Mouse (Mus musculus) intestine, embryonic 15.5 days (tissue): ENCODE results near the gene Stx2. TPM values are rescaled to one million over a fixed set of nuclear protein-coding genes. Genes with fewer than 3 reads are reported as not detected.
"Not testable (repeated sequence)": the region's sequence is repeated elsewhere in the genome, so short reads cannot be mapped to it uniquely, and the experiment has no call there.

Experiments used
- ATAC-seq: fragments of 200-750 bp; cut with Nextera tagmentation; 2 replicates; pipeline ENCODE4 v1.8.0; 2017; ENCODE audit warnings: moderate TSS enrichment, moderate library complexity
- H3K27ac ChIP-seq: fragments of 300-500 bp; sonication (generic); 2 replicates; pipeline ENCODE4 v1.5.1; 2015; ENCODE audit warnings: mild to moderate bottlenecking, inconsistent platforms
- H3K27me3 ChIP-seq: fragments of 300-500 bp; sonication (generic); replicated peaks from 2 replicates; pipeline ENCODE4 v1.6.1; 2015; ENCODE audit warnings: inconsistent platforms
- H3K36me3 ChIP-seq: fragments of 300-500 bp; sonication (generic); 2 replicates; pipeline ENCODE4 v1.6.1; 2015; ENCODE audit warnings: inconsistent platforms
- H3K4me1 ChIP-seq: fragments of 300-500 bp; sonication (generic); replicated peaks from 2 replicates; pipeline ENCODE4 v1.6.1; 2015; ENCODE audit warnings: inconsistent platforms
- H3K4me2 ChIP-seq: fragments of 300-500 bp; sonication (generic); replicated peaks from 2 replicates; pipeline ENCODE4 v1.6.1; 2015; ENCODE audit warnings: mild to moderate bottlenecking, inconsistent platforms
- H3K4me3 ChIP-seq: fragments of 300-500 bp; sonication (generic); replicated peaks from 2 replicates; pipeline ENCODE4 v1.5.1; 2015; ENCODE audit warnings: inconsistent platforms
- H3K9ac ChIP-seq: fragments of 300-500 bp; sonication (generic); 2 replicates; pipeline ENCODE4 v1.6.1; 2015; ENCODE audit warnings: inconsistent platforms
- H3K9me3 ChIP-seq: fragments of 300-500 bp; sonication (generic); 2 replicates; pipeline ENCODE4 v1.6.1; 2016; ENCODE audit warnings: inconsistent platforms
- WGBS: fragments of 180-500 bp; shearing (Covaris S2); methylation state at CpG from one replicate; pipeline ENCODE4 v1.1.7; 2015; 5-methylcytosine and 5-hydroxymethylcytosine counted together
- polyA plus RNA-seq: library from polyadenylated mRNA; unstranded; fragments of >200 nt; fragmentation: Nextera tagmentation; extraction: Ambion mirVana; gene quantifications from 2 replicates; pipeline ENCODE4 v1.2.1, GENCODE M21; 2015

The Stx2 gene
- polyA plus RNA-seq, 1 experiment from 2014 or later = 24.1 TPM

GRCm38 (mm10) chr5:128977466-128977865 is 30.9 kb downstream of the Stx2 start:
- not testable (repeated sequence) for H3K9me3 ChIP-seq, H3K9ac ChIP-seq, H3K4me2 ChIP-seq, H3K4me1 ChIP-seq, ATAC-seq, H3K4me3 ChIP-seq, H3K27me3 ChIP-seq, H3K27ac ChIP-seq, H3K36me3 ChIP-seq
- 65% methylated on average over 1 of the region's 1 CpGs for WGBS

- no peak for ATAC-seq
- Histone ChIP-seq H3K27ac (no peak overlapping the region), H3K4me3 (no peak overlapping the region), H3K36me3 (no peaks in the 10 kb centered on the region), H3K27me3 (no peaks in the 10 kb centered on the region), H3K4me1 (no peaks in the 10 kb centered on the region), H3K9me3 (no peaks in the 10 kb centered on the region), H3K9ac (no peak overlapping the region), H3K4me2 (no peak overlapping the region)
- 28% methylated on average over 4 of the region's 4 CpGs for WGBS
Measured at GRCm38 (mm10) chr5:128976266-128976665, 32.1 kb downstream of the Stx2 start.

- Histone ChIP-seq H3K27me3 (no peaks in the 10 kb centered on the region), H3K4me3 (no peak overlapping the region), H3K9ac (no peak overlapping the region), H3K36me3 (no peaks in the 10 kb centered on the region), H3K27ac (no peak overlapping the region), H3K4me1 (no peaks in the 10 kb centered on the region), H3K9me3 (no peaks in the 10 kb centered on the region), H3K4me2 (peak overlapping the region; percentile 40)
- ATAC-seq = peak; percentile 78
- whole genome bisulfite sequencing = 16% methylated on average over 14 of the region's 14 CpGs
Measured at GRCm38 (mm10) chr5:128971298-128971697, 37.1 kb downstream of the Stx2 start.

GRCm38 (mm10) chr5:128970878-128971277 is 37.5 kb downstream of the Stx2 start:
- no peaks in the 10 kb centered on the region for H3K4me1 ChIP-seq
- peak overlapping the region; percentile 40 for H3K4me2 ChIP-seq
- no peaks in the 10 kb centered on the region for H3K9me3 ChIP-seq
- 63% methylated on average over 10 of the region's 10 CpGs for WGBS
- no peaks in the 10 kb centered on the region for H3K27me3 ChIP-seq
- no peak overlapping the region for H3K4me3 ChIP-seq
- ATAC-seq = 0 out of 2 replicates have a peak, but pooled peaks have one; percentile 41
- H3K27ac ChIP-seq = no peak overlapping the region
- H3K36me3 ChIP-seq = no peaks in the 10 kb centered on the region
- no peak overlapping the region for H3K9ac ChIP-seq

- Histone ChIP-seq H3K36me3 (no peaks in the 10 kb centered on the region), H3K4me3 (no peak overlapping the region)
- 52% methylated on average over 4 of the region's 4 CpGs for WGBS
Measured at GRCm38 (mm10) chr5:128964353-128964752, 44.0 kb downstream of the Stx2 start.

GRCm38 (mm10) chr5:128958916-128959315 is 49.5 kb downstream of the Stx2 start:
- Histone ChIP-seq H3K27ac (no peak overlapping the region), H3K4me3 (no peak overlapping the region), H3K36me3 (no peaks in the 10 kb centered on the region), H3K4me2 (no peak overlapping the region), H3K27me3 (no peaks in the 10 kb centered on the region), H3K9me3 (no peaks in the 10 kb centered on the region), H3K9ac (no peak overlapping the region), H3K4me1 (no peaks in the 10 kb centered on the region)
- ATAC-seq = no peak
- WGBS = 93% methylated on average over 3 of the region's 3 CpGs

More at GRCm38 (mm10) chr5:128964353-128964752, 44.0 kb downstream of the Stx2 start:
- Histone ChIP-seq H3K27me3 (no peaks in the 10 kb centered on the region), H3K4me2 (no peak overlapping the region), H3K9ac (no peak overlapping the region), H3K4me1 (no peaks in the 10 kb centered on the region), H3K27ac (no peak overlapping the region), H3K9me3 (no peaks in the 10 kb centered on the region)
- ATAC-seq = no peak

GRCm38 (mm10) chr5:128954371-128954770 is 54.0 kb downstream of the Stx2 start:
- WGBS = 92% methylated on average over 5 of the region's 5 CpGs
- not testable (repeated sequence) for H3K36me3 ChIP-seq, H3K27ac ChIP-seq, H3K4me1 ChIP-seq, H3K4me2 ChIP-seq, H3K27me3 ChIP-seq, H3K9me3 ChIP-seq, H3K9ac ChIP-seq, H3K4me3 ChIP-seq
- ATAC-seq = 0 out of 2 replicates have a peak, but pooled peaks have one; percentile 15

DNA sequence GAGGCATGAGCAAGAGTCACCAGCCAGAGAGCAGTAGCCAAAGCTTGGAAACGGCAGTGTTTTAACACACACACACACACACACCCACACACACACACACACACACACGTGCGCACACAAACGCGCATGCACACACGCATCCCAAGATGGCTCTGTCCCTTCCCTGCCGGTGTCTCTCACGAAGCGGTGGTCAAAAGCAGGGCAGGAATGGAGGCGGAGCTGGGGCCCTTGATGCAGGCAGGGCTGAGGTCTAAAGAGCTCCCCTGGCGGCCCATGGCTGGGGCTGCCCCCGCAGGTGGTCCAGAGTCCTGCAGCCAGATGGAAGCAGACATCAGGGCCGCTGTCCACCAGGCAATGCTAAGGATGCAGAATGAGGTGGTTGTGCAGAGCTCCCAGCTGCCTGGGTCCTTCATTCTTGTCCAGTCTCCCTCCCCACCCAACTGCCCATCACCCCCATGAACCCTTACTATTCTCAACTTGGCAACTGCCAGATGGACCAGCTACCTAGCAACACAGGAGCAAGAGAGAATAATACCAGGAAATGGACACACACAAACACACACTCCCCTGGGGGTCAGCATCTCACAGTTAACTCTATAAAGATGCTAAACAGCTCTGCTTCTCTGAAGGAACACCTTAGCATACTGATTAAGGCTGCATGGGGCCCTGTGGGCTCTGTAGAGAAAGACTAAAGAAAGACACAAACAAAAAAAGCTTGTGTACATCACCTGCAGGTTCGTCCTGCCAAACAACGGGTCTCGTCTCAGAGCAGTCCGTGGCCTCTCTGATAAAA is 54.9 kb downstream of the Stx2 start, which contains the start of gene Rimbp2:
Gene Rimbp2 (minus strand): TSS at position 209 of the 793 bp plus-strand sequence.
- peak; percentile 70 for ATAC-seq
- Histone ChIP-seq H3K27ac (no peak within 1 kb of the TSS), H3K9ac (0 out of 2 replicates have a peak within 1 kb of the TSS, but pooled peaks have one; percentile 15), H3K4me3 (peak within 1 kb of the TSS; percentile 25), H3K36me3 (no peaks in the 10 kb centered on the region), H3K9me3 (no peaks in the 10 kb centered on the region), H3K4me1 (no peaks in the 10 kb centered on the region; the same call in 1 of the 2 replicates), H3K27me3 (no peaks in the 10 kb centered on the region), H3K4me2 (peak within 1 kb of the TSS; percentile 66)
- 12% methylated on average over 17 of the region's 17 CpGs for WGBS

DNA sequence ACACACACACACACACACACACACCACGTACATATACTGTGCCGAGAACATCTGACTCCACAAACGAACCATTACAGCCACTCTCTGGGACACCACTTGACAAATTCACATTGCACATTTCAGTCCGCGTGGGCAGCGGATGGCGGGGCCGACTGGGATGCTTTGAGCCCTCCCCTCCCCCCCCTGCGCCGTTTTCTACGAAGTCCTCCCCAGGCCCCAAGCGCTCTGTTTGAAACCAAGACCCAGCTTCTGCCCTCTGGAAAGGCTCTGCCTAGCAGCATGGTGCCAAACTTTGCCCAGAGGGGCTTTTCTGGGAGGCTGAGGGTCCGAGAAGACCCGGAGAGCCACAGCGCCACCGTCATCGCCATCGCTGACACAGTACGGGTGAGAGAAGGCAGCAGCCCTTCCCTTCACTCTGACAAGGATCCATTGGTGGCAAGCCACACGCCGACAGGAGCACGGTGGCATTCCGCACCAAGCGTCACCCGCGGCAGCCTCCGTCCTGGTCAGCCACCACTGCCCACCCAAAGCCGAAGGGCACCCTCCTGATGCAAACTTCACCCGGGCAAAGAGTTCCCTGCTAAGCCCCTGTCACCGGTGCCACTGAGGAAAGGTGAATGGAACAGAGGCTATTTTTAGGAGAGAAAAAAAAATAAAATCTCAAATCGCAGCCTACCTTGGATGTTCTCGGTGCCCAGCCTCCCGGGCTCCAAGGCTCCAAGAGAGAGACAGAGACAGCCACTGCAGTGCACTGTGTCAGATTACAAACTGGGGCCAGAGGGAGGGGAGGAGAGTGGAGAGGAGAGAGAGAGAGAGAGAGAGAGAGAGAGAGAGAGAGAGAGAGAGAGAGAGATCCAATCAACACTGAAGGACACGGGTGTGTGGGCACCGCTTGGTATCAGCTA is 55.8 kb downstream of the Stx2 start:
- ATAC-seq = no peak
- Histone ChIP-seq H3K9me3 (no peaks in the 10 kb centered on the region), H3K4me2 (peak overlapping the region; percentile 66), H3K36me3 (no peaks in the 10 kb centered on the region), H3K9ac (0 out of 2 replicates have a peak overlapping the region, but pooled peaks have one; percentile 15), H3K27ac (no peak overlapping the region), H3K4me1 (no peaks in the 10 kb centered on the region; the same call in 1 of the 2 replicates), H3K4me3 (peak overlapping the region; percentile 25), H3K27me3 (no peaks in the 10 kb centered on the region)
- 2% methylated on average over 35 of the region's 35 CpGs for WGBS

DNA sequence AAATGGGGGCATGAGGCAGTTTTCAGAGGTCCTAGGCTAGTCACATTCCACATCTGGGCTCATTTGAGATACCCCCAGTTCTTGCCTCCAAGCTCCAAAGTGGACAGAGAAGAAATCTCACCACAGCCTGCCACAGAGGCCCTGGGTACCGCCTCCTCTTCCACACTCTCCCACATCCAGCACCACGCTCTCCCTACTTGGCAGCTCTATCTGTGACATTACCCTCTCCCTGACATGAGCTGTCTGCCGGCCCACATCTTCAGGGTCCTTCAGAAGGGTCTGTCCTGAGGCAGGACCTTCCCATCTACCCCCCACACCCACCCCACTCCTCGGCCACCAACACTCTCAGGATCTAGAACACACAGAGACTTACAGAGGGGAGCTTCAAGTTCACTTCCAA is 56.9 kb downstream of the Stx2 start:
- H3K9ac ChIP-seq = no peak overlapping the region
- ATAC-seq = no peak
- WGBS = 44% methylated on average over 4 of the region's 4 CpGs
- H3K4me2 ChIP-seq = 0 out of 2 replicates have a peak overlapping the region, but pooled peaks have one; percentile 66
- H3K36me3 ChIP-seq = no peaks in the 10 kb centered on the region
- no peaks in the 10 kb centered on the region for H3K27me3 ChIP-seq
- H3K9me3 ChIP-seq = no peaks in the 10 kb centered on the region
- H3K27ac ChIP-seq = no peak overlapping the region
- H3K4me3 ChIP-seq = no peak overlapping the region
- H3K4me1 ChIP-seq = no peaks in the 10 kb centered on the region; the same call in 1 of the 2 replicates

DNA sequence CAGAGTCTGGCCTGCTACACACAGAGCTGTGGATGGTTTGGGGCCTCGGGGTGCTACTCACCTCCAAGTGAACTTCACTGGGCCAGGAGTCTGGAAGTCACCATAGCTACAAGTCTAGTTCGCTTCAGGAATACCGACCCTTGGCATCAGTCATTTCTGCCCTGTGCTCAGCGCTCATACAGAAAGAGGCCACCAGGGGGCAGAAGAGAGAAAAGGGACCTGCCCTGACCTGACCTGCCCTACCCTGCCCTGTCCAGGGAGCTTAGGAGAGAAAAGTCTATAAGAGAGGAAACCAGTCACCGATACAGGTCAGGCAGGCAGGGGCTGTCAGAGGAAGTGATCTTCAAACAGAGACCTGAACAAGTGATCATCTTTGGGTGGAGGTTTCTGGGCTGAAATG is 61.3 kb downstream of the Stx2 start:
- H3K27me3 ChIP-seq = no peaks in the 10 kb centered on the region
- no peak overlapping the region for H3K4me3 ChIP-seq
- H3K9me3 ChIP-seq = no peaks in the 10 kb centered on the region
- no peaks in the 10 kb centered on the region for H3K36me3 ChIP-seq
- H3K9ac ChIP-seq = no peak overlapping the region
- WGBS = 77% methylated on average over 5 of the region's 5 CpGs
- H3K27ac ChIP-seq = no peak overlapping the region
- ATAC-seq = no peak
- H3K4me2 ChIP-seq = no peak overlapping the region
- H3K4me1 ChIP-seq = no peaks in the 10 kb centered on the region

DNA sequence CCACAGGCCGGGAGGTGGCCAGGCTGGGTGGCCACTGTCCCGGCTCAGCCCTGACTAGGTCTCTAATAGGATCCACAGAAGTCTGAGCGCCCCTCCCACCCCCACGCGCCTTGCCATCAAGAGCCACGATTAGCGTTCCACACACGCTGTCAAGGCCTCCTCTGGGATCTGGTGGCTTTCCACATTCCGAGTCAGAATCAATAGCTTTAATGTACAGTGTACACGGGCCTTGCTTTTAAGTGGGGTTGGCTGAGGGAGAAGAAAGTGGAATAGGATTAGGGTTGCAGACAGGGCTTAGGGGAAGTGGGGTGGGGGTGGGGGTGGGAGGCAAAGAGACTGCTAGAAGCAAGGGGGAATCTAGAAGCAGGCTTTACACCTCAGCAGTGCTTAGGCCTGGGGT is 67.9 kb downstream of the Stx2 start:
- 75% methylated on average over 10 of the region's 10 CpGs for WGBS
- H3K4me1 ChIP-seq = no peaks in the 10 kb centered on the region
- H3K4me2 ChIP-seq = no peak overlapping the region
- H3K9me3 ChIP-seq = no peaks in the 10 kb centered on the region
- H3K4me3 ChIP-seq = no peak overlapping the region
- no peaks in the 10 kb centered on the region for H3K36me3 ChIP-seq
- H3K27me3 ChIP-seq = no peaks in the 10 kb centered on the region
- no peak for ATAC-seq
- H3K27ac ChIP-seq = no peak overlapping the region
- no peak overlapping the region for H3K9ac ChIP-seq
